Mouse (Mus musculus) midbrain, embryonic 14.5 days (tissue): ENCODE results near the gene Angel2. TPM values are rescaled to one million over a fixed set of nuclear protein-coding genes. Genes with fewer than 3 reads are reported as not detected.
A peak's percentile ranks its signal among the peaks of the same experiment; 100 is the strongest.

Experiments used
- ATAC-seq: fragments of 200-750 bp; cut with Nextera tagmentation; 2 replicates; pipeline ENCODE4 v1.8.0; 2017; ENCODE audit warnings: moderate number of reproducible peaks, moderate library complexity; ENCODE audit not compliant: low FRiP score, low TSS enrichment
- DNase-seq: peaks from one replicate; pipeline ENCODE4 v3.0.0-alpha.2; 2015
- H3K27ac ChIP-seq: fragments of 300-500 bp; sonication (generic); replicated peaks from 2 replicates; pipeline ENCODE4 v1.5.1; 2014; ENCODE audit warnings: mild to moderate bottlenecking, low read depth, low read length, moderate library complexity
- H3K27me3 ChIP-seq: fragments of 300-500 bp; sonication (generic); 2 replicates; pipeline ENCODE4 v1.6.1; 2014; ENCODE audit warnings: low read length, control low read depth, mixed read lengths; ENCODE audit not compliant: control insufficient read depth, insufficient read depth
- H3K36me3 ChIP-seq: fragments of 300-500 bp; sonication (generic); 2 replicates; pipeline ENCODE4 v1.6.1; 2014; ENCODE audit warnings: low read length, control low read depth; ENCODE audit not compliant: control insufficient read depth, insufficient read depth
- H3K4me1 ChIP-seq: fragments of 300-500 bp; sonication (generic); 2 replicates; pipeline ENCODE4 v1.6.1; 2014; ENCODE audit warnings: mild to moderate bottlenecking, antibody characterized with exemption, low read length, control low read depth; ENCODE audit not compliant: control insufficient read depth, insufficient read depth
- H3K4me2 ChIP-seq: fragments of 300-500 bp; sonication (generic); 2 replicates; pipeline ENCODE4 v1.6.1; 2014; ENCODE audit warnings: mild to moderate bottlenecking, low read length, moderate library complexity
- H3K4me3 ChIP-seq: fragments of 300-500 bp; sonication (generic); replicated peaks from 2 replicates; pipeline ENCODE4 v1.5.1; 2014; ENCODE audit warnings: low read depth, low read length
- H3K9ac ChIP-seq: fragments of 300-500 bp; sonication (generic); replicated peaks from 2 replicates; pipeline ENCODE4 v1.6.1; 2014; ENCODE audit warnings: mild to moderate bottlenecking, low read length, moderate library complexity
- H3K9me3 ChIP-seq: fragments of 300-500 bp; sonication (generic); 2 replicates; pipeline ENCODE4 v1.6.1; 2016; ENCODE audit warnings: low read length, control low read depth, mixed read lengths; ENCODE audit not compliant: control insufficient read depth
- WGBS: fragments of 180-500 bp; shearing (Covaris S2); extraction: QIAGEN DNeasy Blood & Tissue Kit; methylation state at CpG from one replicate; pipeline ENCODE4 v1.1.7; 2014; 5-methylcytosine and 5-hydroxymethylcytosine counted together
- polyA plus RNA-seq: library from polyadenylated mRNA; unstranded; fragments of >200 nt; fragmentation: Nextera tagmentation; extraction: Ambion mirVana; gene quantifications from 2 replicates; pipeline ENCODE4 v1.2.1, GENCODE M21; 2014

Gene Angel2
- polyA plus RNA-seq, 1 experiment from 2014 or later = 60.1 TPM

DNA sequence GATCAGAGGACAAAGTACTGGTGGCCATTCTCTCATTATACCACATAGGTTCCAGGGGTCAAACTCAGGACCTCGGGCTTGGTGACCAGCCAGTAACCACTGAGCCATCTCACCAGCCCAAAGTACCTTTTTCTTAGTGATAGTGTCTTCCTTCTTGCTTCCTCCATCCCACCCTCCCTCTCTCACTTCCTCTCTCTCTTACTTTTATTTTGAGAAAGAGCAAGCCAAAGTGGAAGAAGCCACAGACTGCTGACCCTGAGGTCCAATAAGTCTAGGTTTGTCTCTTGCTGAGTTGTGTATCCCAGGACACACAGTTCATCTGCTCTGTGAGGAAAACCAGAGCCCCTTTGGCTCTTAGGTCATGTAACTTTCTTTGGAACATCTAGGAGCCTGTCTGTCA lies 55.6 kb downstream of the Angel2 start:
- Histone ChIP-seq H3K9ac (no peak overlapping the region), H3K36me3 (no peaks in the 10 kb centered on the region), H3K27ac (no peak overlapping the region), H3K4me1 (peaks cover 18% of the 10 kb centered on the region), H3K9me3 (no peaks in the 10 kb centered on the region), H3K4me2 (peak overlapping the region; percentile 19; the same call in 1 of the 2 replicates), H3K4me3 (no peak overlapping the region), H3K27me3 (no peaks in the 10 kb centered on the region)
- ATAC-seq = no peak
- DNase-seq = no peak
- WGBS = 94% methylated on average over 1 of the region's 1 CpGs

DNA sequence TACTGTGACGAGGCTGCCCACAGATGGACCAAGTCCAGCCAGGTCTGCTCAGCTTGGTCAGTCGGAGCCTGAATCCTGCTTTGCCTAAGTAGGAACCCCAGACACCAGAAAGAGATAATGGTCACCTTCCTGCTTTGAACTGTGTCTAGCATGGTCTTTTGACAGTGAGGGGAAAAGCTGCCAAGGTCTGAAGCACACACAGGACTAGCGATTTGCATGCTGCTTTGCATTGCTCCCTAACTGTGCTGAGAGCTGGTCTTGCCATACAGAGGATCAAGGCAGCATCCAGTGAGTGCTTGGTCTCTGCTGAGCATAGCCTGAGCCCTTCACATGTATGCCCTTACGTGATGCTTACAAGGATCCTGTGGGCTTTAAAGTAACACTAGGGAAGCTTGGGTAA lies 56.5 kb downstream of the Angel2 start:
- H3K27ac ChIP-seq = no peak overlapping the region
- 77% methylated on average over 4 of the region's 4 CpGs for WGBS

DNA sequence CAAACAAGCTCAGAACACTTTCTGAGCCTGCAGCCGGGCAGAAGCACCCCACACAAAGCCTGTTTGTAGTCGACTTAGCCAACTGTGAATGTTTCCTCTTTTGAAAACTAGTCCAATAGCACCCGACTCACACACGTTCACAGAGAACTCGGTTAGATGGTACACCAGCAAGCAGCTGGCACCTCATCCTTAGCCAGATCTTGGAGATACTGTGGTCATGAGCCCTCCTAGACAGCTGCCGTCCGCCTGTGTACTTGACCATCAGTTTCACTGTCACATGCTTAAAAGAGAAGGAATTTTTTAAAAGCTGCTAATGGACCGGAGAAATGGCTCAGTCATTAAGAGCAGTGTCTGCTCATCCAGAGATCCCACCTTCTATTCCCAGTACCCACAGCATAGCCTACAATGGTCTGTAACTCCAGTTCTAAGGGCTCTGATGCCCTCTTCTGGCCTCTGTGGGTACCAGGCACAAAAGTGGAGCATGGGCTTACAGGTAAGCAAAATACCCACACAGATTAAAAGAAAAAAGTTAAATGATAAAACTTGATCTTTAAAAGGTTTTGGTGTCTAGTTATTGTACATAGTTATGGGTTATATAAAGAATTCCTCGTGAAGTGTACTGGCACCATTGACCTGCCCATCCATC lies 64.6 kb downstream of the Angel2 start:
- Histone ChIP-seq H3K27me3 (no peaks in the 10 kb centered on the region), H3K27ac (no peak overlapping the region), H3K9ac (no peak overlapping the region), H3K36me3 (no peaks in the 10 kb centered on the region), H3K9me3 (no peaks in the 10 kb centered on the region), H3K4me1 (no peaks in the 10 kb centered on the region), H3K4me3 (no peak overlapping the region), H3K4me2 (no peak overlapping the region)
- no peak for ATAC-seq
- 87% methylated on average over 9 of the region's 9 CpGs for WGBS
- no peak for DNase-seq

More for the DNA sequence above, 56.5 kb downstream of the Angel2 start:
- ATAC-seq = no peak
- Histone ChIP-seq H3K36me3 (no peaks in the 10 kb centered on the region), H3K4me1 (peaks cover 11% of the 10 kb centered on the region), H3K9me3 (no peaks in the 10 kb centered on the region), H3K27me3 (no peaks in the 10 kb centered on the region), H3K4me2 (no peak overlapping the region), H3K4me3 (no peak overlapping the region), H3K9ac (no peak overlapping the region)
- no peak for DNase-seq

DNA sequence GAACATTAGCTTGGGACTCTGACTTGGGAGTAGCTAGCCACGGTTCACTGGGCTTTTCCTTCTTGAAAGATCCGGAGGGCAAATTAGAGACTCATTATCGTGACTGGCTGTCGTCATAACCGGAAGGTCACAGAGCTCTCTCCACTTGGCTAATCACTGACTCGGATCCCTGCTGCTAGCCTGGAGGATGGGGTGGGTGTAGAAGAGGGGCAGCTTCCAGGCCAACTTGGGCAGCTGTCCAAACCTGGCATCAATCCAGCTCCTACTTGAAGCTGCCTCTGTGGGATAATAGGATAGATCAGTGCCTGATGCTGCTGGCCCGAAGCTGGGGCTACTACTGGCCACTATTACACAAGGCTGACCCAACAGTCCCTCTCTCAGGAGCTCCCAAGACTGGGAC lies 70.6 kb downstream of the Angel2 start:
- no peak overlapping the region for H3K9ac ChIP-seq
- WGBS = 57% methylated on average over 7 of the region's 7 CpGs
- no peaks in the 10 kb centered on the region for H3K4me1 ChIP-seq
- H3K36me3 ChIP-seq = no peaks in the 10 kb centered on the region
- DNase-seq (peak; percentile 49), ATAC-seq (no peak)
- H3K27ac ChIP-seq = no peak overlapping the region
- no peaks in the 10 kb centered on the region for H3K27me3 ChIP-seq
- H3K4me2 ChIP-seq = no peak overlapping the region
- H3K4me3 ChIP-seq = no peak overlapping the region
- H3K9me3 ChIP-seq = peaks cover 7% of the 10 kb centered on the region; the same call in 1 of the 2 replicates

DNA sequence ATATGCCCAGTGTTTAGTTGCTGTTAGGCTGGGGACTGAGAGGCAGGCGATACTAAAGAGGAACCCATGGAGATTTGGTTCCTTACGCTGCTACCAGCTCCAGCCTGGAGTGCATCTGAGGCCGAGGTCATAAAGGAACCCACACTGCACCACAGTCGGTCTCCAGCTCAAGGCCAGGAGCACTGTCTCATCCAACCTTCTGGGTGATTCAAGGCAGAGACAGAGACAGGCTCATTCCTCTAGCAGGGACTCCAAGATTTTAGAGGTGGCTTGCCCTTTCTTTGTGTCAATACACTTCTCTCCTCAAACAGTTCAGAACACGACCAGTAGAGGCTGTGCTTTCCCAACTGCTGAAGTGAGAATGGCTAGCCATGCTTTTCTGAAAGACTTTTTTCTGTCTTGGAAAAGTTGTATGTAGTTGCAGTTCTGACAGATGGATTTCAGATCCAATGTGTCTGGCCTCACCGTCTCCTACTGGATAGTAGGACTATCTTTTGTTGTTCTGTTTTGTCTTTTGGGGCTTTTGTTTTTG lies 71.5 kb downstream of the Angel2 start:
- no peak overlapping the region for H3K9ac ChIP-seq
- H3K27me3 ChIP-seq = no peaks in the 10 kb centered on the region
- no peaks in the 10 kb centered on the region for H3K4me1 ChIP-seq
- H3K4me3 ChIP-seq = no peak overlapping the region
- no peak for DNase-seq
- WGBS = 76% methylated on average over 6 of the region's 6 CpGs
- no peaks in the 10 kb centered on the region for H3K36me3 ChIP-seq
- H3K9me3 ChIP-seq = peaks cover 7% of the 10 kb centered on the region; the same call in 1 of the 2 replicates
- no peak overlapping the region for H3K4me2 ChIP-seq
- no peak for ATAC-seq
- no peak overlapping the region for H3K27ac ChIP-seq

Other genes starting within 250 kb of the Angel2 start
- gene Rps6kc1, start 13.3 kb upstream of the Angel2 start, polyA plus RNA-seq = 29.8 and 31.0 TPM in 2 replicates
- gene Vash2, start 54.2 kb downstream of the Angel2 start, polyA plus RNA-seq = 82.8 and 102 TPM in 2 replicates
- 10.0 and 12.1 TPM in 2 replicates for gene Flvcr1, start 101.0 kb downstream of the Angel2 start, polyA plus RNA-seq
- not detected in 2 replicates for gene Spata45, start 111.5 kb downstream of the Angel2 start, polyA plus RNA-seq
- gene Tatdn3, start 137.8 kb downstream of the Angel2 start, polyA plus RNA-seq = 15.9 and 16.0 TPM in 2 replicates
- 2.7 and 4.9 TPM in 2 replicates for gene Nsl1, start 137.9 kb downstream of the Angel2 start, polyA plus RNA-seq
- gene Batf3, start 172.7 kb downstream of the Angel2 start, polyA plus RNA-seq = 0.47 and 0.61 TPM in 2 replicates
- gene Fam71a, start 239.7 kb downstream of the Angel2 start, polyA plus RNA-seq = not detected in 2 replicates